Mouse (Mus musculus) neural tube, embryonic 15.5 days (tissue): Measurements from ENCODE around the gene Wdpcp. TPM values are rescaled to one million over a fixed set of nuclear protein-coding genes. Genes with fewer than 3 reads are reported as not detected.

ENCODE experiments used
- ATAC-seq: fragments of 200-750 bp; cut with Nextera tagmentation; 2 replicates; pipeline ENCODE4 v1.8.0; 2017; ENCODE audit warnings: mild to moderate bottlenecking, moderate TSS enrichment, moderate library complexity; ENCODE audit not compliant: low FRiP score
- H3K27ac ChIP-seq: fragments of 300-500 bp; sonication (generic); replicated peaks from 2 replicates; pipeline ENCODE4 v1.5.1; 2015; ENCODE audit warnings: mild to moderate bottlenecking, inconsistent platforms
- H3K27me3 ChIP-seq: fragments of 300-500 bp; sonication (generic); replicated peaks from 2 replicates; pipeline ENCODE4 v1.6.1; 2015; ENCODE audit warnings: inconsistent platforms
- H3K36me3 ChIP-seq: fragments of 300-500 bp; sonication (generic); 2 replicates; pipeline ENCODE4 v1.6.1; 2015; ENCODE audit warnings: inconsistent platforms
- H3K4me1 ChIP-seq: fragments of 300-500 bp; sonication (generic); 2 replicates; pipeline ENCODE4 v1.6.1; 2015; ENCODE audit warnings: inconsistent platforms
- H3K4me2 ChIP-seq: fragments of 300-500 bp; sonication (generic); 2 replicates; pipeline ENCODE4 v1.6.1; 2015; ENCODE audit warnings: inconsistent platforms, mild to moderate bottlenecking, moderate library complexity
- H3K4me3 ChIP-seq: fragments of 300-500 bp; sonication (generic); replicated peaks from 2 replicates; pipeline ENCODE4 v1.5.1; 2015; ENCODE audit warnings: mild to moderate bottlenecking, inconsistent platforms
- H3K9ac ChIP-seq: fragments of 300-500 bp; sonication (generic); replicated peaks from 2 replicates; pipeline ENCODE4 v1.6.1; 2015; ENCODE audit warnings: mild to moderate bottlenecking, inconsistent platforms
- H3K9me3 ChIP-seq: fragments of 300-500 bp; sonication (generic); replicated peaks from 2 replicates; pipeline ENCODE4 v1.6.1; 2016; ENCODE audit warnings: inconsistent platforms
- WGBS: fragments of 180-500 bp; shearing (Covaris S2); methylation state at CpG from one replicate; pipeline ENCODE4 v1.1.7; 2015; ENCODE audit warnings: mixed read lengths; 5-methylcytosine and 5-hydroxymethylcytosine counted together
- polyA plus RNA-seq: library from polyadenylated mRNA; unstranded; fragments of >200 nt; fragmentation: Nextera tagmentation; extraction: Ambion mirVana; gene quantifications from 2 replicates; pipeline ENCODE4 v1.2.1, GENCODE M21; 2015

The Wdpcp gene
- polyA plus RNA-seq, 1 experiment from 2014 or later = 8.2 TPM

DNA sequence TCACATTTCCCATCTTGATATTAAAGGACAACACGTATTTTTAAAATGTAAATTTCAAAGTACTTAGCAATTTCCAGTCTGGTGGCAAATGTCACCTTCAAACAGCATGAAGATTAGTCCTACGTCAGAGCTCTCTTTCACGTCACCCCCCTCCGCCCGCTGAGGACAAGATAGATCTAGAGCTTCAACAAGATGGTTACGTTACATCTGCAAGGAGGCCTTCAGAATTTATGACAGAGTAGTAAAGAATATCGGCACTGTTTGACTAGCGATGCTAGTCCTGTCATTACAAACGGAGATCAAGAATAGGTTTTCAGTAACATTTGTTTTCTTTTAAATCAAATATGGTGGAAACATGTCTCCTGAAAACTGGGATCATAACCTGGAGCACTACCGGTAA lies 1.1 kb upstream of the Wdpcp start:
- ATAC-seq = no peak
- WGBS = 7% methylated on average over 10 of the region's 10 CpGs
- Histone ChIP-seq H3K4me2 (peak overlapping the region; percentile 67), H3K9me3 (no peaks in the 10 kb centered on the region), H3K4me3 (peak overlapping the region; percentile 92), H3K36me3 (peaks cover 5% of the 10 kb centered on the region; the same call in 1 of the 2 replicates), H3K9ac (peak overlapping the region; percentile 92), H3K4me1 (peaks cover 27% of the 10 kb centered on the region), H3K27ac (peak overlapping the region; percentile 93), H3K27me3 (no peaks in the 10 kb centered on the region)

DNA sequence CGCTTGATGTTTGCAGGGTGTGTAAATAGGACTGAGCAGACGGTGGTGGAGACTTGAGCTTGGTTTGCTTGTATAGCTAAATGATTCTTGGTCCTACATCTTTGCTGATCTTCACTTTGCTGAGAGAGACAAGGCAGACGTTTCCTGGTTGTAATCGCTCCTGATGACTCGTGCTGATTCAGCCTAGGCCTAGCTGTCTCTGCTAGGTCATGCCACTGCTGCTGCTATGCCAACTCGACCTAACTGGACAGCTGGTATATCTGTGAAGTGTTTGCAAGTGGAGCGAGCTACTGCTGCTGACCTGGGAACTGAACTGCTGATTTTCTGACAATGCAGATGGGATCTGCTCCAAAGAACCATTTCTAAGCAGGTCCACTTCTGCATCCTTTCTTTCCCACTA lies 9.4 kb downstream of the Wdpcp start:
- Histone ChIP-seq H3K27me3 (no peaks in the 10 kb centered on the region), H3K36me3 (no peaks in the 10 kb centered on the region), H3K9ac (no peak overlapping the region), H3K4me2 (no peak overlapping the region), H3K4me3 (no peak overlapping the region), H3K27ac (no peak overlapping the region), H3K9me3 (no peaks in the 10 kb centered on the region), H3K4me1 (no peaks in the 10 kb centered on the region)
- ATAC-seq = no peak
- 79% methylated on average over 7 of the region's 7 CpGs for WGBS

DNA sequence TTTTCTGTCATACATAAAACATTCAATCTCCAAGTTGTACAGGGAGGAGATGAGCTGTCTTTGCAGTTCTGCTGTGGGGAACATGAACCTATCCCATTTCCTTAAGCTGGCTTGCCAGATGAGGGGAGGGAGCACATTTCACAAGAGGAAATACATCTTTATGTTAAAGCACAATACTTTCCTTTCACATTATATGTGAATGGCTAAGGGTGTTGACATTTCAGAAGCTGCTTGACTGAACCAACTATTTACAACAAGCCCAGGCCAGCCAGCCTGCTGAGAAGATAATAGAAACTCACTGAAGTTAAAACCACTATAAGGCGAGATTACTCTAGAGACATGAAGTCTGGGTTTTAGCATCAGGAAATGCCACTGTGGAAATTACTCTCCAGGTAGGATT lies 11.3 kb downstream of the Wdpcp start:
- ATAC-seq = no peak
- H3K36me3 ChIP-seq = no peaks in the 10 kb centered on the region
- no peaks in the 10 kb centered on the region for H3K4me1 ChIP-seq
- no peaks in the 10 kb centered on the region for H3K27me3 ChIP-seq
- no peak overlapping the region for H3K27ac ChIP-seq
- no peak overlapping the region for H3K4me2 ChIP-seq
- H3K9ac ChIP-seq = no peak overlapping the region
- H3K4me3 ChIP-seq = no peak overlapping the region
- 43% methylated on average over 1 of the region's 1 CpGs for WGBS
- H3K9me3 ChIP-seq = no peaks in the 10 kb centered on the region

DNA sequence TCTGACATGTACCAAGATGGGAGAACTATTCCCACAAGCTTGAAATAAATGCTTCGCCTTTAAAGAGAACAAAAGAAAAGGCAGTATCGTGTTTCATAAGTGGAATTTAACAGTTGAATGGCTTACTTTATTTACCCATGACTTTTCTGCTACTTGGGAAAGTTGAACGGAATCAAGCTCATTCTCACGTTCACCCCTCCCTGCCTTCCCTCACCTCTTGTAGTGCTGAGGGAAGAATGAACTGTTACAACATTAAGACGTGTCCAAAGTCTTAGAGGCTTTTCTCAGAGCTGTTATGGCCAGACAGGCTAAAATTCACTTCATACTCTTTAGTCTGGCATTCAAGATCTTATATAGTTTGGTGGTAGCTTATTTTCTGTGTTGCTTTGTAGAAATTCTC lies 30.5 kb downstream of the Wdpcp start:
- no peaks in the 10 kb centered on the region for H3K36me3 ChIP-seq
- no peak for ATAC-seq
- H3K4me3 ChIP-seq = no peak overlapping the region
- no peak overlapping the region for H3K27ac ChIP-seq
- H3K9ac ChIP-seq = no peak overlapping the region
- no peaks in the 10 kb centered on the region for H3K9me3 ChIP-seq
- H3K4me2 ChIP-seq = no peak overlapping the region
- WGBS = 74% methylated on average over 5 of the region's 5 CpGs
- H3K4me1 ChIP-seq = no peaks in the 10 kb centered on the region
- H3K27me3 ChIP-seq = no peaks in the 10 kb centered on the region

DNA sequence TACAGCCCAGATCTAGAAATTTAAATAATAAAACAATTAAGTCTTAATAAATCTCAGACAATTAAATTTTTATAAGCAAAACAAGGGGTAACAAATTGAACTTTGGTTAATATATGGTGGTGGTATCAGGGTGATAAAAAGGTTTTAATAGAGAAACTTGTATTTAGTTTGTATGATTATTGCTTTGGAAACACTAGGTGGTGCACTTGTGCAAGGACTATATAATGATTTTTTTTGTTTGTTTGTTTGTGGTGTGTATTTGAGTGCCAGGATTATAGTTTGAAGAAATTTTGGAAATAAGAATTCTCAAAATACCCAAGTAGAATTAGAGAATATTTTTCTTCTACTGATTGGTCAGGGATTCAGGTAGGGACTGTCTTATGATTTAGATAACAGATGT lies 43.9 kb downstream of the Wdpcp start:
- no peak overlapping the region for H3K9ac ChIP-seq
- H3K27me3 ChIP-seq = no peaks in the 10 kb centered on the region
- H3K9me3 ChIP-seq = no peaks in the 10 kb centered on the region
- no peak for ATAC-seq
- no peak overlapping the region for H3K27ac ChIP-seq
- H3K4me1 ChIP-seq = no peaks in the 10 kb centered on the region
- H3K4me3 ChIP-seq = no peak overlapping the region
- no peaks in the 10 kb centered on the region for H3K36me3 ChIP-seq
- no peak overlapping the region for H3K4me2 ChIP-seq

DNA sequence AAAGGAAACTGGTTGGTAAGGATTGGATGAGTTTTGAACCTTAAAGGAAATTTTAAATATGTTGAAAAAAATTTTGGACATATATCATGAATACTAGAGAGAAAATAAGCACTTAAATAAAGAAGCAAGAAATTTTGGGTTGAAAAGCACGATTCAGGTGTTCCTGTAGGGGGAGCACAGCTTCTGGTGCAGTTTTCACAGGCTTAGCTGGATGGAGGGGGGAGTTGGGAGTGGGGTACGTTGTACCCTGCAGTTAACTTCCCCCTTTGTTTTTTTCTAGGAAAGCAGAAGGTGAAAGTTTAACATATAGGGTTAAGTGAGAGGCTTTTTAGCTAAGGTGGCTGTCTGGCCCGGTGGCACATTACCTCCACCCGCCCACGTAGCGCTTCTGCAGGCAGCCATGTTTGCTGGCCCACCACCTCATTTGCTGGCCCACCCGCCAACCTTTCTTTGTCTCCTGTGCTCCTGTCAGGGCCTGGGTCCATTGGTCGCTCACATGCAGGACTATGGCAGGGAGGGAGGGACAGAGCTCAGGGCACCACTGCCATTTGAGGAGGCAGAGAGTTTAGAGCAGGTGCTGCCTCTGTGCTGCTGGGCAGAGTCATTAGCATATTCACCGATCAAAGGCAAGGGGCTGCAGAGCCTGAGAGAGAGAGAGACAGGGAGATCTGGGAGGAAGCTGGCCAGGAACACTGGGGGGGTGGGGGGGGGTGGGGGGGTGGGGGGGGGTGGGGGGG lies 62.3 kb downstream of the Wdpcp start:
- Histone ChIP-seq H3K4me1 (no peaks in the 10 kb centered on the region), H3K27ac (no peak overlapping the region), H3K4me2 (no peak overlapping the region), H3K9ac (no peak overlapping the region), H3K4me3 (no peak overlapping the region), H3K36me3 (no peaks in the 10 kb centered on the region), H3K9me3 (no peaks in the 10 kb centered on the region), H3K27me3 (no peaks in the 10 kb centered on the region)
- ATAC-seq = no peak
- 74% methylated on average over 8 of the region's 9 CpGs for WGBS

DNA sequence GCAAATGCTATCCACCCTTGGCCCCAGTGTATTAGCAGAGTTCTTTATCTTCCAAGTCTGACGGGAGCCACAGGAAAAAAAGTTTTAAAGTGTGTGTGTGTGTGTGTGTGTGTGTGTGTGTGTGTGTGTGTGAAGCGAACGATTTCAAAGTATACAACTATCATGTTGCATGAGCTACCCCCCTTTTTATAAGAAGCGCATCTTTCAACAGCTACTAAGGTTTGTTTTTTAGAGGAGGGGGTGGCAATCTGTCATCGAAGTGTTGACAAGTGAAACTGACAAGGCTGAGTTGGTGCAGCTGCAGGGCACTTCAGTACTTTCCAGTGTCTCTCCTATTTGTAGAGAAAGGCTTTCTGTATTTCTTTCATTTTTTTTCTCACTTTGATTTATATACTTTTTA lies 66.3 kb downstream of the Wdpcp start:
- H3K9me3 ChIP-seq = no peaks in the 10 kb centered on the region
- no peak overlapping the region for H3K9ac ChIP-seq
- H3K36me3 ChIP-seq = no peaks in the 10 kb centered on the region
- no peak overlapping the region for H3K27ac ChIP-seq
- WGBS = 67% methylated on average over 5 of the region's 5 CpGs
- no peak overlapping the region for H3K4me2 ChIP-seq
- H3K4me3 ChIP-seq = no peak overlapping the region
- no peaks in the 10 kb centered on the region for H3K27me3 ChIP-seq
- ATAC-seq = no peak
- H3K4me1 ChIP-seq = no peaks in the 10 kb centered on the region

DNA sequence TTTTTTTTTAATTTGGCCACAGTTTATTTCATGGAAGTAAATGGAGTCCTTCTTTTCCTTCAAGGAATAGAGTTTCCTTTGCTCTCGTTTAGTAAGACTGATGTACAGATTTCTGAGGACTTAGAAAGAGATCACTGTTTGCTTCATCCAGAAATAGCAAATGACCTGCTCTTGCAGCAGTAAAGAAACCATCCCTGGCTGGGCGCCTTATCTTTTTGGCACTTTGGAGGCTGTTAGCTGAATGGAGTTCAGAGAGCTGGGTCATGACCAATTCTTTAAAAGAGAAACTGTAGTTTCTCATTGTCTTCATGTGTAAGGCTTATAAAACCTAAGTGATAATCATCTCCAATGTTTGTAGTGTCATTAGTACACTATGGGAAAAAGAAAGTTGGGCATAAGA lies 67.5 kb downstream of the Wdpcp start:
- H3K4me1 ChIP-seq = no peaks in the 10 kb centered on the region
- no peaks in the 10 kb centered on the region for H3K36me3 ChIP-seq
- no peak overlapping the region for H3K4me2 ChIP-seq
- ATAC-seq = no peak
- H3K9ac ChIP-seq = no peak overlapping the region
- no peaks in the 10 kb centered on the region for H3K27me3 ChIP-seq
- no peaks in the 10 kb centered on the region for H3K9me3 ChIP-seq
- H3K27ac ChIP-seq = no peak overlapping the region
- no peak overlapping the region for H3K4me3 ChIP-seq
- 78% methylated on average over 2 of the region's 2 CpGs for WGBS

DNA sequence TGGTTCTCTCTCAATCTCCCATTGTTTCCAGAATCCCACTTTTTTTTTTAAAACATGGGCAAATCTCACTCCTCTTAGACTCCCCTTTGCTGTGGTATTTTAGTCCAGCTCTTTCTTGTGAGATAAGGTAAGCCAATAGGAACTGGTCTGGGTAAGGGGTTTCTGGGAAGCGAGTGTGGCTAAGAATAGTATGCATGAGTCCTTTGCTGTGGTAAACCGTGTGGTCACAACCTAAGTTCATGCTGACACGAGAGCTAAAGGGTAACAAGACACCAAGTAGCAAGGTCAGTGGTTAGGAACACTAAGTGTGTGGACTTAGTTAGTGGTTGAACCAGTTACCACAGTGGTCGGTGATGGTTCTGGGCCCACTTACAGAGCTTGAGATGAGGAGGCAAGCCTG lies 72.2 kb downstream of the Wdpcp start:
- Histone ChIP-seq H3K9me3 (no peaks in the 10 kb centered on the region), H3K36me3 (no peaks in the 10 kb centered on the region), H3K4me2 (no peak overlapping the region), H3K4me3 (no peak overlapping the region), H3K9ac (no peak overlapping the region), H3K4me1 (no peaks in the 10 kb centered on the region), H3K27me3 (no peaks in the 10 kb centered on the region), H3K27ac (no peak overlapping the region)
- 80% methylated on average over 4 of the region's 4 CpGs for WGBS
- ATAC-seq = no peak

DNA sequence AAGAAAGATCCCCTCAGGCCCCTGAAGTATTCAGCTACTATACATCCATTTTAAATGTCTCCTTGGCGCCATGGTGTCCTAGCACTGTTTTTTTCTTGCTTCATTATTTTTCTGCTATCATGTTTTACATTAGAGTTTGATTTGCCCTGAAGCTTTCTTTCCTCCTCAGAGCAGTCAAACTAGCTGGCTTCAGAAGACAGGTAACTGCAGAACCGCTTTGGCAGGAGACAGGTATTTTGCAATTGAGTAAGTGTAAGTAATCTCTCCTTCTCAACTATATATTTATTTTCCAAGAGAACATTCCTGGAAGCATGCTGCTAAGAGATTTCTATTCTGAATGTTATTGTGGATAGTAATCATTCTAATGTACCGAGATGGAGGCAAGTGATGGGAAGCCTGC lies 74.1 kb downstream of the Wdpcp start:
- Histone ChIP-seq H3K27me3 (no peaks in the 10 kb centered on the region), H3K9me3 (no peaks in the 10 kb centered on the region), H3K9ac (no peak overlapping the region), H3K27ac (no peak overlapping the region), H3K4me3 (no peak overlapping the region), H3K36me3 (no peaks in the 10 kb centered on the region), H3K4me2 (no peak overlapping the region), H3K4me1 (no peaks in the 10 kb centered on the region)
- ATAC-seq = no peak
- 90% methylated on average over 3 of the region's 3 CpGs for WGBS

DNA sequence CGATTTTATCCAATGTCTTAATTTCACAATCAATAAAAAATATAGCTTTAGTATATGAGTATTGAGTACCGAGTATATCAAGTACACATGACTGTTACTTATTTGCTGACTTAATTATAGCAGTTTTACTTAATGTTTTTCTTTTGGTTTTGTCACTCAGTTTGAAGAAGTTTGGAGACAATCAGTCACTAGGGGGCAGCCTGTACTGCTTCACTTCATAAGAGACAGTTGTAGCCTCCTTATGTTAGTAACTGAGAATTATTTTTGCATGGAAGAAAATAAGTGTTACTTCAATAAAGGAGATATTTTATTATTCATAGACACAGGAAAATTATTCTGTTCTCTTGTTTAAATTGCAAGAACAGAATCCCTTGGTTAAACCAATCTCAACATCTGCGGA lies 87.0 kb downstream of the Wdpcp start:
- H3K36me3 ChIP-seq = no peaks in the 10 kb centered on the region

DNA sequence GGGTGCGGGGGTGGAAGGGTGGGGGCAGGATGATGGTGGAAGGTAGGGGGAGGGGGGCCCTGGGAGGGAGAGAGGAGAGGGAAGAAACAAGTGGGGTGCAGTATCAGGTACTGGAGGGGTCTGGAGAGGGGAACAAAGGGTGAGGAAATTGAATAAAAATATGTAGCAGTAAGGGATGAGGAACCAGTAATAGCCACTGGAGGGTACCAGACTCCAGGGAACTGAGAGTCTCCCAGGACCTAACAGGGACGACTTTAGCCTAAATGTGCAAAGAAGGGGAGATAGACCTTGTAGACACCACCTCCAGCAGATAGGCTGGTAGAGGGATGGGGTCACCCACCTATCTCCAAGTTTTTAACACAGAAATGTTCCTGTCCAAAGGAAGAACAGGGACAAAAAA lies 105.0 kb downstream of the Wdpcp start:
- Histone ChIP-seq H3K4me1 (no peaks in the 10 kb centered on the region), H3K36me3 (no peaks in the 10 kb centered on the region), H3K4me2 (no peak overlapping the region), H3K27ac (no peak overlapping the region), H3K9me3 (no peaks in the 10 kb centered on the region), H3K27me3 (no peaks in the 10 kb centered on the region), H3K4me3 (no peak overlapping the region), H3K9ac (no peak overlapping the region)
- WGBS = 76% methylated on average over 2 of the region's 2 CpGs
- no peak; the same call in 1 of the 2 replicates for ATAC-seq

More for the DNA sequence above, 87.0 kb downstream of the Wdpcp start:
- ATAC-seq = no peak
- Histone ChIP-seq H3K4me1 (no peaks in the 10 kb centered on the region), H3K9me3 (no peaks in the 10 kb centered on the region), H3K9ac (no peak overlapping the region), H3K27ac (no peak overlapping the region), H3K4me2 (no peak overlapping the region), H3K4me3 (no peak overlapping the region), H3K27me3 (no peaks in the 10 kb centered on the region)
- 79% methylated on average over 3 of the region's 3 CpGs for WGBS

DNA sequence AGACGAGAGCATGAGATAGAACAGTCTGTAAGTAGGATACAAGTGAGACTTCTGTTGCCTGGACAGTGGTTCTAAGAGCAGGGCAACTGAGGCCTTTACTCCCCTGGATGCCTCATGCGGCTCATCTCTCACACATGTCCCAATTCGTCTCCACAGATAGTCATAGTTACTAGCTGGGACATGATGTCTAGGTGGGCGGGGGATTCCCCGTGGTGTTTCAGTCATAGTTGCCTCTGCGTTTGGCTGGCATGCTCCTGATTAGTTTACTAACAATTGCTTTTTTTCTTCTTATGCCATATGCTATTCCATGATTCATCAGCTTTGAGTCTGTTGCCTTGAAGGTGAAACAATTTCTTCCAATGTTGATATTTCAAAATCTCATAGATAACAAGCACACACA lies 116.4 kb downstream of the Wdpcp start:
- H3K4me1 ChIP-seq = no peaks in the 10 kb centered on the region
- no peak overlapping the region for H3K4me3 ChIP-seq
- no peaks in the 10 kb centered on the region for H3K36me3 ChIP-seq
- ATAC-seq = no peak
- no peaks in the 10 kb centered on the region for H3K27me3 ChIP-seq
- no peaks in the 10 kb centered on the region for H3K9me3 ChIP-seq
- H3K4me2 ChIP-seq = no peak overlapping the region
- H3K9ac ChIP-seq = no peak overlapping the region
- H3K27ac ChIP-seq = no peak overlapping the region
- 92% methylated on average over 6 of the region's 6 CpGs for WGBS
